Mouse (Mus musculus) limb, embryonic 10.5 days (tissue): ENCODE data around the gene Zbtb40. TPM values are rescaled to one million over a fixed set of nuclear protein-coding genes. Genes with fewer than 3 reads are reported as not detected.

Experiments
- DNase-seq: peaks from one replicate; pipeline ENCODE4 v3.0.0-alpha.2; 2017; ENCODE audit warnings: low spot score
- H3K27ac ChIP-seq: fragments of 300-500 bp; sonication (generic); 2 replicates; pipeline ENCODE4 v1.5.1; 2016; ENCODE audit warnings: mild to moderate bottlenecking
- H3K27me3 ChIP-seq: fragments of 300-500 bp; sonication (generic); 2 replicates; pipeline ENCODE4 v1.6.1; 2016; ENCODE audit warnings: low read depth, mild to moderate bottlenecking; ENCODE audit not compliant: poor library complexity, severe bottlenecking
- H3K36me3 ChIP-seq: fragments of 300-500 bp; sonication (generic); 2 replicates; pipeline ENCODE4 v1.6.1; 2016; ENCODE audit warnings: mild to moderate bottlenecking, moderate library complexity
- H3K4me1 ChIP-seq: fragments of 300-500 bp; sonication (generic); 2 replicates; pipeline ENCODE4 v1.6.1; 2016
- H3K4me3 ChIP-seq: fragments of 300-500 bp; sonication (generic); 2 replicates; pipeline ENCODE4 v1.5.1; 2016; ENCODE audit warnings: mild to moderate bottlenecking, moderate library complexity
- H3K9me3 ChIP-seq: fragments of 300-500 bp; sonication (generic); replicated peaks from 2 replicates; pipeline ENCODE4 v1.6.1; 2016; ENCODE audit warnings: mild to moderate bottlenecking
- WGBS: fragments of 180-500 bp; shearing (Covaris S2); methylation state at CpG from one replicate; pipeline ENCODE4 v1.1.7; 2016; 5-methylcytosine and 5-hydroxymethylcytosine counted together
- polyA plus RNA-seq: library from polyadenylated mRNA; unstranded; fragments of >200 nt; fragmentation: Nextera tagmentation; extraction: Ambion mirVana; gene quantifications from 2 replicates; pipeline ENCODE4 v1.2.1, GENCODE M21; 2016

The Zbtb40 gene
- polyA plus RNA-seq, 1 experiment from 2014 or later: 7.2 TPM

DNA sequence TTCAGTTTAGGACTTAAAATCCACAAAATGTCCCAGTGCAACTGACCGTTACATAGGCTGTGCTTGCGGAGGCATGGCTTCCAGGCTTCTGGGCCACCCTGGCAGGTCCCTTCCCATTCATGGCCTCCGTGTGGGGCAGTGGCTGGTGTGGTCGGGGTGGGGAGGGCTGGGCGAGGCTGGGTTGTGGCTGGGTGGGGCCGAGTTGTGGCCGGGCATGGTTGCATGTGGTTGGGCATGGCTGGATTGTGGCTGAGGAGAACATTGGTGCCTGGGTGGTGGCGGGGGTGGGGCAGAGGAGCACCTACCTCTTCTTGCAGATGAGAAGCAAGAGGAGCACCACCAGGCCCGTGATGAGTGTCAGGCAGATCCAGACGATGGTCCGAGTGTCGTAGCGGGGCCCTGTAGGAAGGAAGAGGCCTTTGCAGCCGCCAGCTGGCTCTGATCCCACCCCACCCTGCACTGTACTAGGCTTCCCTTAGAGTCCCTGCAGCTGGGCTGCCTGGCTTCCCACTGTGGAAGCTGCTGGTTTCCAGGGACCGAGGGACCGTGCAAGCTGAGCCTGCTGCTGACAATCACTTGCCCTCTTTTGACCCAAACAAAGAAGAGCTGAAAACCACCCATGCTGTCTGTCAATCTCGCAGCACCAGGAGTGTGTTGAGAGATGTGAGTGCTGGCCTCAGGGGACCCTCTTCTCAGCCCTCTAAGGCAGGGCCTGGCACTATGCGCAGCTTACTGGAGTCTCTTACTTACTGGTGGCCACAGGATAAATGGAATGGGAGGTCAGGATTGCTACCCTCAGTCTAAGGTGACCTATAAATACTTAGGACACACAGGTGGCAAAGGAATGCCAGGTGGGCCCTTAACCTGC lies 113.6 kb downstream of the Zbtb40 start:
- H3K36me3 ChIP-seq: no peaks in the 10 kb centered on the region
- H3K27ac ChIP-seq: no peak overlapping the region
- peaks cover 50% of the 10 kb centered on the region for H3K27me3 ChIP-seq
- DNase-seq: no peak
- WGBS: 67% methylated on average over 18 of the region's 18 CpGs
- no peaks in the 10 kb centered on the region for H3K9me3 ChIP-seq
- peaks cover 18% of the 10 kb centered on the region for H3K4me1 ChIP-seq
- H3K4me3 ChIP-seq: no peak overlapping the region

DNA sequence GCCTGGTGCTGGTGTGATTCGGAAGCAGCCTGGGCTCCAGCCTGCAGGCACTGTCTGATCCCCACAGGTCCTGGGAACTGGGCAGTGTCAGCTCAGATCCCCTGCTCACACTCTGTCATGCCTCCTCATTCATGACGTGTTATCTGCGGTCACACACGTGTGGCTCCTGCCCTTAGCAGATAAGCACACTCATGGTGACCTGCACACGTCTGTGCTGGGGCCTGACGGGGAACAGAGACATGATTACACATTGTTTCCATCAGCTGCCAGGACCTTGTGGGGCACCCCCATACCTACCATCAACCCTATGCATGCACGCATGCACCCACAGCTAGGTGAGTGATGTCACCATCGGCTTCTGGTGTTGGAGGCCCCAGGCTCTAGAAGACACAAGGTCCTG lies 118.1 kb downstream of the Zbtb40 start:
- DNase-seq: no peak
- WGBS: 87% methylated on average over 8 of the region's 8 CpGs
- Histone ChIP-seq H3K9me3 (no peaks in the 10 kb centered on the region), H3K4me1 (peaks cover 14% of the 10 kb centered on the region; the same call in 1 of the 2 replicates), H3K36me3 (no peaks in the 10 kb centered on the region), H3K27ac (no peak overlapping the region), H3K27me3 (peaks cover 55% of the 10 kb centered on the region), H3K4me3 (no peak overlapping the region)

Other genes starting within 250 kb of the Zbtb40 start
- 9.6 and 10.8 TPM in 2 replicates for gene Ephb2, start 212.8 kb downstream of the Zbtb40 start, polyA plus RNA-seq
- 10.6 TPM in 2 replicates for gene C1qb, start 162.6 kb downstream of the Zbtb40 start, polyA plus RNA-seq
- 2.8 and 5.9 TPM in 2 replicates for gene C1qc, start 155.7 kb downstream of the Zbtb40 start, polyA plus RNA-seq
- 2.4 and 3.8 TPM in 2 replicates for gene C1qa, start 150.0 kb downstream of the Zbtb40 start, polyA plus RNA-seq
- gene Epha8, start 92.0 kb downstream of the Zbtb40 start, polyA plus RNA-seq: 0.29 and 0.55 TPM in 2 replicates
- gene Wnt4, start 228.7 kb upstream of the Zbtb40 start, polyA plus RNA-seq: 1.3 and 1.4 TPM in 2 replicates